In the genomic region with DNA sequence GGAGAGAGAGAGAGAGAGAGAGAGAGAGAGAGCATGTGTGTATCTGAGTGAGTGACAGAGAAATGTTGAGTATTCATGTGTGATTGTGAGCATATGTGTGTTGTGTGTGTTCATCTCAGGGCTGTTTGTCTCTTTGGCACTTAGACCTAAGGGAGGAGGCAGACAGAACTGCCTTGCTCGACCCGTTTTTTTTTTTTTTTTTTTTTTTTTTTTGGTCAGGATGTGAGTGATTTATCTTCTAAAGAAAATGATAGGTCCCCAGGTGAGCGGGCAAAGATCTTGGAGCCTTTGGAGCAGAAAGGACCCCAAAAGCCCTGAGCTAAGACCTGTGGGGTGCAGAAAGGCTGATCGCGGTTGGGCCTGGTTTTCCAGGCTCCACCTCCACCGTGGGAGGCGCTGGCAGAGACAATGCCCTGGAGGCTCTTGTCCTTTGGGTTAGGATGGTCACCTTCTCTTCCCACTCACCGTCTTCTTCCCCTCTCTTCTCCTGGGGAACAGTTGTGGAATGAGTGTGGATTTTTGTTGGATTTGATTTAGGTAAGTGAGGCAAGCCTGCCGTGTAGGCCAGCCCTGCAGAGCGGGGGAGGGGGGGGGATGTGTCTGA, we compare ENCODE assay signal across 23 mouse cellular contexts.
DNase-seq lines count a peak whose midpoint lies in the region; ATAC-seq and TF ChIP-seq lines count a peak whose summit lies in the region.
"Had no signal": no experiment of that assay in that cellular context is flagged by ENCODE, and none has a peak within 500 bp of the region (broad histone marks: within the 10 kb centered on the region; RNA-seq: fewer than 3 reads in every experiment).

No protein-coding gene starts in this region.

- H3K27ac ChIP-seq in CH12.LX (ENCODE audit: insufficient read depth, low read depth) (no peak overlapping the region), ES-E14 (ENCODE audit: insufficient read depth, low read depth, low read length, poor library complexity, severe bottlenecking) (no peak overlapping the region)
- H3K27ac ChIP-seq in embryonic facial prominence, embryonic 14.5 days (replicated peaks; ENCODE audit: low read depth, low read length), result no peak overlapping the region
- H3K27ac ChIP-seq in left cerebral cortex, adult 2 months, result no peak overlapping the region
- no peak overlapping the region for H3K27ac ChIP-seq in hindbrain, embryonic 12.5 days
- no peak overlapping the region for H3K27ac ChIP-seq in kidney, embryonic 16.5 days (ENCODE audit: low read length)
- H3K27ac ChIP-seq: embryonic facial prominence, embryonic 13.5 days; forebrain, embryonic 13.5 days; heart, embryonic 10.5 days; hindbrain, embryonic 14.5 days; intestine, embryonic 15.5 days had no signal

- peak; percentile 19 to 22 for DNase-seq in cerebellum, postnatal 10 days
- DNase-seq in CH12.LX (ENCODE audit: extremely low read depth) (no peak), ES-E14 (ENCODE audit: low read depth, low spot score) (no peak)
- DNase-seq in embryonic facial prominence, embryonic 14.5 days (ENCODE audit: low spot score), result no peak
- no peak for DNase-seq in left cerebral cortex, adult 2 months (ENCODE audit: extremely low spot score in 1 of 2, low spot score in 2 of 2)
- DNase-seq: adrenal gland, adult 2 months; adrenal gland, postnatal 25 days; B cell, adult 2 months; cerebellum, adult 2 months; forebrain, postnatal 0 days; gastrocnemius, postnatal 36 days; heart, adult 18-20 months; heart, postnatal 10 days had no signal

- no peak for TF ChIP-seq RAD21 in CH12.LX (IDR thresholded peaks at IDR 0.05; ENCODE audit: low read depth, low read length)

- H3K36me3 ChIP-seq in CH12.LX (replicated peaks in 1 of 2; ENCODE audit: control insufficient read depth in 1 of 2, insufficient read depth in 1 of 2, low read length in 1 of 2) (no peaks in the 10 kb centered on the region), ES-E14 (ENCODE audit: control insufficient read depth, insufficient read depth, low read length, poor library complexity, severe bottlenecking) (no peaks in the 10 kb centered on the region)
- H3K36me3 ChIP-seq in embryonic facial prominence, embryonic 14.5 days (ENCODE audit: control insufficient read depth, insufficient read depth, low read length), result no peaks in the 10 kb centered on the region
- no peaks in the 10 kb centered on the region for H3K36me3 ChIP-seq in hindbrain, embryonic 12.5 days
- no peaks in the 10 kb centered on the region for H3K36me3 ChIP-seq in kidney, embryonic 16.5 days (ENCODE audit: insufficient read depth, low read length)
- H3K36me3 ChIP-seq: embryonic facial prominence, embryonic 13.5 days; heart, embryonic 10.5 days; intestine, embryonic 15.5 days had no signal

- H3K4me3 ChIP-seq in CH12.LX (replicated peaks in 1 of 3; ENCODE audit: low read depth in 2 of 3, low read length in 2 of 3, poor library complexity in 1 of 3) (no peak overlapping the region), ES-E14 (ENCODE audit: insufficient read depth in 1 of 2, low read depth in 1 of 2, low read length in 2 of 2, poor library complexity in 1 of 2, severe bottlenecking in 1 of 2) (peak overlapping the region; percentile 33 to 35)
- H3K4me3 ChIP-seq in embryonic facial prominence, embryonic 14.5 days (ENCODE audit: low read depth, low read length), result no peak overlapping the region
- H3K4me3 ChIP-seq in left cerebral cortex, adult 2 months, result no peak overlapping the region
- H3K4me3 ChIP-seq in hindbrain, embryonic 12.5 days, result no peak overlapping the region
- no peak overlapping the region for H3K4me3 ChIP-seq in kidney, embryonic 16.5 days (ENCODE audit: low read length)
- H3K4me3 ChIP-seq: embryonic facial prominence, embryonic 13.5 days; forebrain, embryonic 13.5 days; heart, embryonic 10.5 days; intestine, embryonic 15.5 days had no signal

- dilution Hi-C loops in CH12.LX (cut with MboI; ENCODE audit: extremely low pct_ligation_motif_present, extremely low pct_unique_long_range_greater_than_20kb, low sequenced_read_pairs), result no loop called here

- no peak for ATAC-seq in cerebellum, adult (ENCODE audit: insufficient number of reproducible peaks, low FRiP score, low TSS enrichment)
- no peak for ATAC-seq in embryonic facial prominence, embryonic 14.5 days (ENCODE audit: low read depth)
- no peak for ATAC-seq in hindbrain, embryonic 12.5 days (ENCODE audit: low FRiP score)
- ATAC-seq in kidney, embryonic 16.5 days (ENCODE audit: low FRiP score, low TSS enrichment), result no peak
- ATAC-seq: activated CD4-positive, CD25-positive, alpha-beta regulatory T cell, adult 4 months; CD4-positive, CD25-positive, alpha-beta regulatory T cell, adult 4 months; forebrain, embryonic 13.5 days; forebrain, postnatal 0 days; intestine, embryonic 15.5 days had no signal

- TF ChIP-seq POLR2A in CH12.LX (IDR thresholded peaks at IDR 0.05; ENCODE audit: low read depth, low read length), result no peak

- no peaks in the 10 kb centered on the region for H3K9me3 ChIP-seq in CH12.LX (replicated peaks; ENCODE audit: low read length)
- no peaks in the 10 kb centered on the region for H3K9me3 ChIP-seq in ES-E14 (ENCODE audit: control insufficient read depth, insufficient read depth, low read depth, low read length)
- no peaks in the 10 kb centered on the region for H3K9me3 ChIP-seq in embryonic facial prominence, embryonic 14.5 days (ENCODE audit: control insufficient read depth, low read length)
- H3K9me3 ChIP-seq in hindbrain, embryonic 12.5 days (replicated peaks), result no peaks in the 10 kb centered on the region
- no peaks in the 10 kb centered on the region for H3K9me3 ChIP-seq in kidney, embryonic 16.5 days (ENCODE audit: low read length)
- H3K9me3 ChIP-seq: embryonic facial prominence, embryonic 13.5 days; forebrain, embryonic 13.5 days; heart, embryonic 10.5 days; intestine, embryonic 15.5 days had no signal

- TF ChIP-seq EP300 in CH12.LX (IDR thresholded peaks at IDR 0.05; ENCODE audit: low read length), result no peak

- no peaks in the 10 kb centered on the region for H3K27me3 ChIP-seq in CH12.LX (replicated peaks)
- peaks cover 10% of the 10 kb centered on the region; the same call in 1 of the 2 replicates for H3K27me3 ChIP-seq in embryonic facial prominence, embryonic 14.5 days (replicated peaks; ENCODE audit: control insufficient read depth, insufficient read depth, low read length)
- H3K27me3 ChIP-seq in hindbrain, embryonic 12.5 days, result peaks cover 9% of the 10 kb centered on the region
- H3K27me3 ChIP-seq in kidney, embryonic 16.5 days (ENCODE audit: insufficient read depth, low read length), result peaks cover 14% of the 10 kb centered on the region; the same call in 1 of the 2 replicates
- H3K27me3 ChIP-seq: intestine, embryonic 15.5 days had no signal

- H3K9ac ChIP-seq in CH12.LX (ENCODE audit: insufficient read depth, low read depth) (no peak overlapping the region), ES-E14 (ENCODE audit: insufficient read depth, low read depth, low read length, poor library complexity, severe bottlenecking) (no peak overlapping the region; the same call in 1 of the 2 replicates)
- H3K9ac ChIP-seq in embryonic facial prominence, embryonic 14.5 days (ENCODE audit: low read depth, low read length), result peak overlapping the region; percentile 30; the same call in 1 of the 2 replicates
- H3K9ac ChIP-seq in hindbrain, embryonic 12.5 days, result no peak overlapping the region
- no peak overlapping the region for H3K9ac ChIP-seq in kidney, embryonic 16.5 days (replicated peaks; ENCODE audit: low read length)
- H3K9ac ChIP-seq: embryonic facial prominence, embryonic 13.5 days; forebrain, embryonic 13.5 days; forebrain, postnatal 0 days; hindbrain, embryonic 14.5 days; intestine, embryonic 15.5 days had no signal

- WGBS in embryonic facial prominence, embryonic 14.5 days, result 33% methylated on average over 9 of the region's 10 CpGs
- 23% methylated on average over 10 of the region's 10 CpGs for whole genome bisulfite sequencing in hindbrain, embryonic 12.5 days
- 41% methylated on average over 10 of the region's 10 CpGs for WGBS in kidney, embryonic 16.5 days

- no peaks in the 10 kb centered on the region for H3K4me1 ChIP-seq in CH12.LX (ENCODE audit: control insufficient read depth in 1 of 2, insufficient read depth in 2 of 2)
- peaks cover 11 to 19% of the 10 kb centered on the region in 2 experiments for H3K4me1 ChIP-seq in ES-E14 (ENCODE audit: control insufficient read depth in 2 of 2, insufficient read depth in 2 of 2, low read length in 2 of 2, poor library complexity in 1 of 2)
- H3K4me1 ChIP-seq in embryonic facial prominence, embryonic 14.5 days (ENCODE audit: control insufficient read depth, insufficient read depth, low read length), result peaks cover 10% of the 10 kb centered on the region; the same call in 1 of the 2 replicates
- no peaks in the 10 kb centered on the region; the same call in 1 of the 2 replicates for H3K4me1 ChIP-seq in hindbrain, embryonic 12.5 days
- H3K4me1 ChIP-seq in kidney, embryonic 16.5 days (ENCODE audit: insufficient read depth, low read length), result peaks cover 5% of the 10 kb centered on the region; the same call in 1 of the 2 replicates
- H3K4me1 ChIP-seq: heart, embryonic 10.5 days; intestine, embryonic 15.5 days had no signal

- no peak for TF ChIP-seq CTCF in CH12.LX (conservative IDR thresholded peaks at IDR 0.05 in 1 of 2, IDR thresholded peaks at IDR 0.05 in 1 of 2; ENCODE audit: low read depth in 2 of 2, low read length in 2 of 2)
- TF ChIP-seq CTCF in left cerebral cortex, adult 2 months (IDR thresholded peaks at IDR 0.05), result no peak

- H3K4me2 ChIP-seq in CH12.LX (ENCODE audit: insufficient read depth, low read depth, poor library complexity, severe bottlenecking), result no peak overlapping the region
- no peak overlapping the region for H3K4me2 ChIP-seq in embryonic facial prominence, embryonic 14.5 days (ENCODE audit: low read depth, low read length)
- H3K4me2 ChIP-seq in hindbrain, embryonic 12.5 days (replicated peaks), result no peak overlapping the region
- H3K4me2 ChIP-seq in kidney, embryonic 16.5 days (replicated peaks; ENCODE audit: low read depth, low read length), result no peak overlapping the region
- H3K4me2 ChIP-seq: embryonic facial prominence, embryonic 13.5 days; forebrain, embryonic 13.5 days; hindbrain, embryonic 14.5 days; intestine, embryonic 15.5 days had no signal

- H3K79me2 ChIP-seq in CH12.LX (replicated peaks; ENCODE audit: control insufficient read depth, extremely low read depth, insufficient read depth, poor library complexity, severe bottlenecking), result no peaks in the 10 kb centered on the region

- in situ Hi-C loops in CH12.LX (cut with MboI; ENCODE audit: low pct_ligation_motif_present, low pct_unique_long_range_greater_than_20kb, low sequenced_read_pairs) (loop anchor here (10.0 to 25.0 kb wide), 2 partner anchors 59 to 146 kb away; partner anchors contain the start of gene Ttc29), ES-E14 (cut with MboI; ENCODE audit: low sequenced_read_pairs in 2 of 2, unreplicated experiment in 2 of 2) (loop anchor here (10.0 to 25.0 kb wide), 3 partner anchors 59 to 399 kb away; no protein-coding TSS in a partner anchor)

- intact Hi-C loops in left cerebral cortex, adult 2 months (cut with DNase I), result loop anchor here (10.0 kb wide), 3 partner anchors 379 to 1519 kb away; no protein-coding TSS in a partner anchor

TF ChIP-seq in CH12.LX, 34 proteins besides CTCF, POLR2A, EP300 and RAD21 (continues in another document):
- 0 out of 2 replicates have a peak, but pooled peaks have one; percentile 22 for TF ChIP-seq ZNF384 (IDR thresholded peaks at IDR 0.05; ENCODE audit: low read depth, low read length)

TF ChIP-seq in ES-E14, 5 proteins besides CTCF, POLR2A, EP300 and RAD21 (continues in another document):
- no peak for TF ChIP-seq CHD2 (IDR thresholded peaks at IDR 0.05; ENCODE audit: low read depth, low read length)

Comparison
In these comparisons a context has a peak if more than half of its experiments do, and no peak if none do; other contexts are left out.
1. DNase-seq: peak in cerebellum, postnatal 10 days (2 of 2); none in CH12.LX (single experiment), ES-E14 (single experiment), embryonic facial prominence, embryonic 14.5 days (single experiment) and left cerebral cortex, adult 2 months (0 of 2).
2. H3K4me3 ChIP-seq: peak in ES-E14 (2 of 2); none in CH12.LX (0 of 3), embryonic facial prominence, embryonic 14.5 days (single experiment), left cerebral cortex, adult 2 months (single experiment), hindbrain, embryonic 12.5 days (single experiment) and kidney, embryonic 16.5 days (single experiment).